Mouse (Mus musculus) brain, embryonic 14.5 days (tissue): ENCODE results near the gene Fbxo21. TPM values are rescaled to one million over a fixed set of nuclear protein-coding genes. Genes with fewer than 3 reads are reported as not detected.

Experiments
- DNase-seq: peaks from one replicate; pipeline ENCODE4 v3.0.0-alpha.2; 2011; ENCODE audit warnings: low read depth
- CTCF ChIP-seq: fragments of 200-500 bp; IDR thresholded peaks from 2 replicates; pipeline ENCODE4 v1.5.1; 2012; ENCODE audit warnings: inconsistent platforms, mild to moderate bottlenecking, moderate library complexity, borderline replicate concordance; ENCODE audit not compliant: insufficient read depth, insufficient read length; ENCODE audit errors: extremely low read depth
- POLR2A ChIP-seq: fragments of 200-500 bp; IDR thresholded peaks from 2 replicates; pipeline ENCODE4 v1.6.1; 2012; ENCODE audit warnings: mild to moderate bottlenecking, inconsistent platforms, borderline replicate concordance; ENCODE audit not compliant: poor library complexity, insufficient read depth, insufficient read length, severe bottlenecking; ENCODE audit errors: extremely low read depth
- polyA plus RNA-seq: library from polyadenylated mRNA; depleted of rRNA; stranded (reverse); fragments of >200 nt; gene quantifications from 2 replicates; pipeline ENCODE4 v1.2.3, GENCODE M21; 2012; rRNA removed

Fbxo21 gene
- 171 and 178 TPM in 2 replicates for polyA plus RNA-seq

- peak; percentile 98 for DNase-seq
- TF ChIP-seq CTCF (no peak), POLR2A (peak; percentile 87)
Measured at GRCm38 (mm10) chr5:117976657-117977500, at the start of gene Fbxo21. Gene Fbxo21, plus strand, starts transcription at chr5:117976730.

- TF ChIP-seq POLR2A (no peak), CTCF (no peak)
- no peak for DNase-seq
Measured at GRCm38 (mm10) chr5:117928553-117928952, 48.0 kb upstream of the Fbxo21 start.

- DNase-seq: peak; percentile 84
- TF ChIP-seq POLR2A (no peak), CTCF (no peak)
Measured at GRCm38 (mm10) chr5:117932222-117932621, 44.3 kb upstream of the Fbxo21 start.

GRCm38 (mm10) chr5:117932862-117933261, 43.7 kb upstream of the Fbxo21 start:
- DNase-seq: peak; percentile 93
- TF ChIP-seq CTCF: peak; percentile 94
- no peak for TF ChIP-seq POLR2A

GRCm38 (mm10) chr5:117936346-117936745, 40.2 kb upstream of the Fbxo21 start:
- DNase-seq: no peak
- TF ChIP-seq POLR2A (no peak), CTCF (no peak)

- TF ChIP-seq CTCF (no peak), POLR2A (no peak)
- peak; percentile 33 for DNase-seq
Measured at GRCm38 (mm10) chr5:117937186-117937585, 39.3 kb upstream of the Fbxo21 start.

GRCm38 (mm10) chr5:117938182-117938581, 38.3 kb upstream of the Fbxo21 start:
- DNase-seq: peak; percentile 54
- no peak for TF ChIP-seq POLR2A
- TF ChIP-seq CTCF: peak; percentile 76

- TF ChIP-seq CTCF (no peak), POLR2A (no peak)
- peak; percentile 89 for DNase-seq
Measured at GRCm38 (mm10) chr5:117939402-117939801, 37.1 kb upstream of the Fbxo21 start.

- peak; percentile 15 for DNase-seq
- TF ChIP-seq POLR2A (no peak), CTCF (peak; percentile 30; the same call in 1 of the 2 replicates)
Measured at GRCm38 (mm10) chr5:117941552-117941951, 35.0 kb upstream of the Fbxo21 start.

GRCm38 (mm10) chr5:117946605-117947004, 29.9 kb upstream of the Fbxo21 start:
- peak; percentile 69 for DNase-seq
- TF ChIP-seq POLR2A (no peak), CTCF (peak; percentile 81)

- no peak for DNase-seq
- TF ChIP-seq POLR2A (no peak), CTCF (no peak)
Measured at GRCm38 (mm10) chr5:117949393-117949792, 27.1 kb upstream of the Fbxo21 start.

- no peak for TF ChIP-seq CTCF
- no peak for TF ChIP-seq POLR2A
- DNase-seq: no peak
Measured at GRCm38 (mm10) chr5:117953893-117954292, 22.6 kb upstream of the Fbxo21 start.
